Mouse (Mus musculus): ENCODE results near the gene Ttll8.

GRCm38 (mm10) chr15:88982534-88983079 is 28.4 kb upstream of the Ttll8 start, which contains the start of gene Mov10l1:
- TF ChIP-seq CTCF (IDR thresholded peaks at IDR 0.05; ENCODE audit: borderline replicate concordance, insufficient read depth, low read depth, low read length) (no peak), POLR2A (IDR thresholded peaks at IDR 0.05; ENCODE audit: borderline replicate concordance, insufficient read depth, low read length) (no peak)

All from cerebellum, adult 2 months (tissue).